Mouse (Mus musculus) spleen, embryonic (tissue): ENCODE results near the gene Ccdc114.
"Not testable (repeated sequence)": the region's sequence is repeated elsewhere in the genome, so short reads cannot be mapped to it uniquely, and the experiment has no call there.

Experiments used
- CTCF ChIA-PET: fragments of 350-600 bp; sonication (Branson Sonifier 250); formaldehyde crosslinking; loops from one replicate; lab custom pipeline; 2022; lab: Charles Lee

The Ccdc114 gene

GRCm38 (mm10) chr7:45923762-45924428 lies at the start of gene Ccdc114:
Ccdc114 (plus strand) TSS chr7:45924072.
- CTCF ChIA-PET, result no interaction called here

- CTCF ChIA-PET, result no interaction called here
These were observed 47.0 kb upstream of the Ccdc114 start for GRCm38 (mm10) chr7:45876895-45877294.

- CTCF ChIA-PET, result interaction anchor here (0.6 kb wide), 1 partner anchor 42 kb away, joined by 4 read pairs; no protein-coding TSS in a partner anchor
These were observed 45.6 kb upstream of the Ccdc114 start, which contains the start of gene Grin2d for GRCm38 (mm10) chr7:45878278-45878677. Grin2d (minus strand) TSS chr7:45878378.

DNA sequence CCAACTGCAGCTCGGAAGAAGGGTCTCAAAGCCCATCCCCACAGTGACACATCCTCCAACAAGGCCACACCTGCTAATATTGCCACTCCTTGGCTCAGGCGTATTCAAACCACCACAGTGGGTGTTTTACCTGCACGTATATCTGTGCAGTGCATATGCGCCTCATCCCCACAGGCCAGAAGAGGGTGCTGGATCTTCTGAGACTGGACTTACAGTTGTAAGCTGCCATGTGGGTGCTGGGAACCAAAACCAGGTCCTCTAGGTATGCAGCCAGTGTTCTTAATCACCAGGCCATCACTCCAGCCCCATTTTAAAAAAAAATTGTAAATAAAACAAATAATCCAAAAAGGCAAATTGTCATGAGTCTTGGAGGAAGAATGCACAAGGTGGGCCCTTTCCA lies 43.3 kb upstream of the Ccdc114 start:
- CTCF ChIA-PET, result no interaction called here

- CTCF ChIA-PET, result no interaction called here
These were observed 42.9 kb upstream of the Ccdc114 start for GRCm38 (mm10) chr7:45881011-45881410.

DNA sequence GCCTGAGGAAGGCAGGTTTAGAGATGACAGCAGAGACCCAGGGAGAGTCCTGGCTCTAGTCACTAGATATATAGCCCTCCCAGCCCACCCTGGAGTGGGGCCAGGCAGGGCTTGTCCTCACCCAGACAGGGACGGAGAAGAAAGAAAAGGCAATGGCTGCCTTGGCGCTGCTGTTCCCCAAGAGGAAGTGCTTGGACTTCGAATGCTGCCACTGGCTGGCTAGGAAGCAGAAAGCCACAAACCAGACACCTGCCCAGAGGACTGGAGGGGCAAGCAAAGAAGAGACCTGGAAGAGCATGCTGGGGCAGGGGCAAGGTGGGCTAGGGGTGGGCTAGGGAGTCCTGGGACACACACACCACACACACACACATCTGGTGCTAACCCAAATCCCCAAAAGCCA lies 36.6 kb upstream of the Ccdc114 start:
- CTCF ChIA-PET, result no interaction called here

DNA sequence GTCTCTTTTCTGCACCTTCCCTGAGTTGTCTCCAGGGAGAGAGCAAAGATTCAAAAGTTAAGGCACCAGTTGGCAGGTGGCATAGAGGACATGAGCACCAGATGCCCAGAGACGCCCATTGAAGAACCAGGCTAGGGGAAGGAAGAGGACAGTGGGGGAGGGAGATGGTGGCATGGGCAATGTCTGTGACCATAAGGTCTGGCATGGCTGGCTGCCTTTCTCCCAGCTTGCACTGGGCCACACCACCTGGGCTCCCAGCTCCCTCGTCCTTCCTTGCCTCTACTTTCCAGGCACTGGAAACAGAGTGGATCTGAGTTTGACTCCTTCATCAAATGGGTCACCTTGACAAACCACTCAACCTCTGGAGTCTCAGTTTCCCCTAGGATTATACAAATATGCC lies 31.2 kb upstream of the Ccdc114 start:
- CTCF ChIA-PET, result interaction anchor here (0.6 kb wide), 1 partner anchor 32 kb away, joined by 7 read pairs; no protein-coding TSS in a partner anchor

- CTCF ChIA-PET, result interaction anchor here (0.6 kb wide), 1 partner anchor 7 kb away, joined by 6 read pairs; no protein-coding TSS in a partner anchor
These were observed 27.8 kb upstream of the Ccdc114 start for GRCm38 (mm10) chr7:45895931-45896516.

DNA sequence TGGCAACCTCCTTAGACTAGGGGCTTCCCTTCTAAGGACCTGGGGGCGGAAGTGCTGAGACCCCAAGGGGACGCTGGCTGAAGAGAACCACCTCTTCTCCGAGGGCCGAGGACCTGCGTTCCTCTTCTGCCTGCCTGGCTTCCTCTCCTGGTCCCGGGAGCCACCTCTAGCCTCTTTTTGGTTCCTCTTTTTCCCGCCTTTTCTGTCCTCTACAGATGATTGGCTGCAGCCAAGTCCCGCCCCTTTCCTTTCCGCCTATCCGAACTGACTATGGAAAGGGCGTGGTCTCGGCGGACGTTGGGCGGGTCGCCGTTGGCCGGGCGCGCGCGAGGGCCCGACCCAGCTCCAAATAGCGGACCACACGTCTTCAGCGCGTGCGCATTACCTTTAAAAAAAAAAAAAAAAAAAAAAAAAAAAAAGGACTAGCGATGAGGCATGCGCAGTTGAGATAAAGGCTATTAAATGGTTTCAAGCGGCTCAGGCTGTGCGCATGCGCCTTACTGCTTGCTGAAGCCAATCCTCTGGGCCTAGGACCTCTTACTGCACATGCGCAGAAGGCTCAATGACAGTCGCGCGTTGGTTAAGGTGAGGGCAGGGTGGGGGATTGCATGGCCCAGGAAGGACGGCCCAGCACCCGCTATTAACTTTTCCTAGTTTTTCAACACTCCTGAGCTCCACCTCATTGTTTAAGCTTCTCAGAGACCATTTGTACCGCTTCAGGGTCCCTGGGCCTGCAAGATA lies 27.2 kb upstream of the Ccdc114 start, which contains the start of the genes Syngr4 and Tmem143:
Gene Syngr4 (minus strand): TSS at position 198 of the 741 bp plus-strand sequence.
Gene Tmem143 (plus strand): TSS at position 425 of the 741 bp plus-strand sequence.
- CTCF ChIA-PET, result interaction anchor here (0.6 kb wide), 2 partner anchors 8 to 999 kb away, joined by 4 to 6 read pairs; no protein-coding TSS in a partner anchor

DNA sequence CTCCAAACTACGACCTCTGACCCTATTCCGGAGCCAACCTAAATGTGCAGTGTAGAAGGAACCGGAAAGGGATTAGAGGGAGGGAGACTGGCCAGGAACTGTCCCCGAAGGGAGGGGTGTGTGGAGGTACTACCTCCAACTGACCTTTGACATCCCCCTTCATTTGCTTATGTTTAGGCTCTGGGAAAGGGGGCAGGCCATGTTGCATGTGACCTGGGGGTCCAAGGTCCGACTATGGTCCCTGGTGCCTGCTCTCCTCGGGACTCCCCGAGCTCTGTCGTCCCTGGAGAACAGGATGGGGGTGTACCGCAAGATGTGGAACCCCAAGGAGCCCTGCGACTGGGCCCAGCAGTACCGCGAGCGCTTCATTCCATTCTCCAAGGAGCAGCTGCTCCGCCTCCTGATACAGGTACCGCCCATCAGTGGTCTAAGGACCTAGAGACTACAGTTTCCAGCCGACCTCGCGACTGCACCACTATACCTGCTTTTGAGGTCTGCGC lies 26.6 kb upstream of the Ccdc114 start:
- CTCF ChIA-PET, result interaction anchor here (0.5 to 0.6 kb wide), 2 partner anchors 18 to 999 kb away, joined by 3 to 4 read pairs; no protein-coding TSS in a partner anchor

- CTCF ChIA-PET, result not testable (repeated sequence)
These were observed 25.7 kb upstream of the Ccdc114 start for GRCm38 (mm10) chr7:45898125-45898524.

DNA sequence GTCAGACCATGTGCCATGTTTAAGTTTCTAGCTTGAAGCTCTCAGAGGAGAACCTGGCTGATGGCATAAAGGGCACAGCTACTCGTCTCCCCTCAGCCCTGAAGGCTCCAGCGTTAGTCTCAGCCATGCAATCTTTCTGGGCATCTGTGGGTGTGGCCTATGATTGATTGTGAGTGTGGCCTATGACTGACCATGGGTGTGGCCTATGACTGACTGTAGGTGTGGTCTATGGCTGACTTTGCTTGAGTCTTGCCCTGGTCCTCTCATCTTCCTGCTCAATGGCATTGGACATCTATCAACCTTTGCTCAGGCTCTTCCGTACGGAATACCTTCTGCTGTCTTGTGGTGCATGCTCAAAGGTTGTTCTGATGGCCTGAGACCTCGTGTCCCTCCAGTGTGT lies 22.3 kb upstream of the Ccdc114 start:
- CTCF ChIA-PET, result no interaction called here

- CTCF ChIA-PET, result no interaction called here
These were observed 21.3 kb upstream of the Ccdc114 start for GRCm38 (mm10) chr7:45902481-45903002.

GRCm38 (mm10) chr7:45906622-45907021 lies 17.2 kb upstream of the Ccdc114 start:
- CTCF ChIA-PET, result no interaction called here

GRCm38 (mm10) chr7:45908384-45908783 lies 15.5 kb upstream of the Ccdc114 start:
- CTCF ChIA-PET, result no interaction called here

DNA sequence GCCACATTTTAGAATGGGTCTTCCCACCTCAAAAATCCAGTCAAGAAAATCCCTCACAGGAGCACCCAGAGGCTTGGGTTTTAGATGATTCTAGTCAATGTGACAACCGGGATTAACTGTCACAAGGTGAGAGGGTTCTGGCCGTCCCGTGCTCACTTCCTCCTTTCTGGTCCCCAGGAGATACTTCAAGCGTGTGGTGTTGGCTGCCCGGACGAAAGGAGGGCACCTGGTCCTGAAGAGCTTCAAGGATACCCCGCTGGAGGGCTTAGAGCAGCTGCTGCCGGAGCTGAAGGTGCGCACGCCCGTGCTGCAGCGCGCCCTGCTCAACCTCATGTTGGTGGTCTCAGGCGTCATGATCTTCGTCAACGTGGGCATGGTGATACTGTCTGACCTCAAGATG lies 14.7 kb upstream of the Ccdc114 start:
- CTCF ChIA-PET, result interaction anchor here (1.0 kb wide), 1 partner anchor 9 kb away, joined by 3 read pairs; no protein-coding TSS in a partner anchor

DNA sequence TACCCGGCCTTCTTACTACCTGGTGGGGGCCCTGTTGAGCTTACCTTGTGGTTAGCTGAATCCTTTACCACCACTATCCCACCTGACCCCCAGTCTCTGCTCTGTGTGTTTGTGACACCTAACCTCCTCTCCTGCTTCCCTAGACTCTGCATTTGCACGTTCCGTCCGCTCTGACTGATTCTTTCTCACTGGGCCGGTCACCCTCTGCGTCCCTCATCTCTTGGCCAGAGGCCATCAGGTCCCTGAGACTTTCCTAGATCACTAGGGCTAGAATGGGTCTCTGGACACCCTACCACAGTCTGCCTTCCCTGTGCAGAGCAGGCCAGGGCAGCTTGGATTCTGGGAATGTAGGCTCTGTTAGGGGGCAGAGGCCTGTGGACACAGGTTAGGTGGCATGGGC lies 9.8 kb upstream of the Ccdc114 start:
- CTCF ChIA-PET, result no interaction called here

DNA sequence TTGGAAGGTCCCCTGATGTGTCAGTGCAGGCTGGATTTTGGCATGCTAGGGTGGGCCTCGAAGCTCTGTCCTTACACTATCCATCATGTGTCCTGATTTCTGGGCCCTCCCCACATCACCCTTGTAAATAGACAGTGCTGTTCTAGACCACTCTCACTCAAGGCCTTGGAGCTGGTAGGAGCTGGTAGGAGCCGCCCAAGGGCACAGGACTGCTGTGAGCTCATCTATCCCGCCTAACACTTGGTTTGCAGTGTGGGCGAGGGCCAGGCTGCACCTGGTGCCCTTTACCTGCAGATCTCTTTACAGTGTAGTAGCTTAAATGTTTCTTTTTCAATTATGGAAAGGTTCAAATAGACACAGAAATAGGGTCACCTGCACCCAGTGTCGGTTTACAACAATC lies 8.9 kb upstream of the Ccdc114 start:
- CTCF ChIA-PET, result interaction anchor here (0.6 kb wide), 1 partner anchor 17 kb away, joined by 3 read pairs; no protein-coding TSS in a partner anchor

- CTCF ChIA-PET, result interaction anchor here (0.5 to 0.6 kb wide), 2 partner anchors 21 to 48 kb away, joined by 3 to 11 read pairs; no protein-coding TSS in a partner anchor
These were observed 7.5 kb upstream of the Ccdc114 start for GRCm38 (mm10) chr7:45916056-45917003.
